Mouse (Mus musculus) mouse trophoblast stem cell (cell line): ENCODE results near the gene Zbp1.

Source experiments
- in situ Hi-C, 2 experiments: fragments of 300-500 bp; cut with MseI, MboI; formaldehyde crosslinking; loops; 2 replicates in 1 of 2; 3 replicates in 1 of 2; pipeline ENCODE4 v1.15.1; 2025

The Zbp1 gene

GRCm38 (mm10) chr2:173247197-173247596 is 28.5 kb upstream of the Zbp1 start:
- in situ Hi-C loops, result no loop called here

- in situ Hi-C loops, result no loop called here
These were observed 28.0 kb upstream of the Zbp1 start for GRCm38 (mm10) chr2:173246688-173247087.

GRCm38 (mm10) chr2:173245258-173245657 is 26.5 kb upstream of the Zbp1 start:
- in situ Hi-C loops, result no loop called here

- in situ Hi-C loops, result no loop called here
These were observed 25.4 kb upstream of the Zbp1 start for GRCm38 (mm10) chr2:173244108-173244507.

- in situ Hi-C loops, result no loop called here
These were observed 24.9 kb upstream of the Zbp1 start for GRCm38 (mm10) chr2:173243616-173244015.

- in situ Hi-C loops, result no loop called here
These were observed 24.2 kb upstream of the Zbp1 start for GRCm38 (mm10) chr2:173242874-173243273.

GRCm38 (mm10) chr2:173240738-173241137 is 22.0 kb upstream of the Zbp1 start:
- in situ Hi-C loops, result no loop called here

GRCm38 (mm10) chr2:173238522-173238921 is 19.8 kb upstream of the Zbp1 start:
- in situ Hi-C loops, result no loop called here

- in situ Hi-C loops, result no loop called here
These were observed 17.0 kb upstream of the Zbp1 start for GRCm38 (mm10) chr2:173235435-173236332.

GRCm38 (mm10) chr2:173232766-173233099 is 14.0 kb upstream of the Zbp1 start:
- in situ Hi-C loops, result no loop called here

GRCm38 (mm10) chr2:173232065-173232765 is 13.5 kb upstream of the Zbp1 start:
- in situ Hi-C loops, result no loop called here

GRCm38 (mm10) chr2:173229578-173230224 is 11.0 kb upstream of the Zbp1 start:
- in situ Hi-C loops, result loop anchor here in 1 of 2 experiments (10.0 kb wide), 1 partner anchor 315 kb away; no protein-coding TSS in a partner anchor

GRCm38 (mm10) chr2:173228567-173228966 is 9.8 kb upstream of the Zbp1 start:
- in situ Hi-C loops, result loop anchor here in 1 of 2 experiments (10.0 kb wide), 1 partner anchor 316 kb away; no protein-coding TSS in a partner anchor

- in situ Hi-C loops, result loop anchor here in 1 of 2 experiments (10.0 kb wide), 1 partner anchor 318 kb away; no protein-coding TSS in a partner anchor
These were observed 8.1 kb upstream of the Zbp1 start for GRCm38 (mm10) chr2:173226792-173227191.

- in situ Hi-C loops, result loop anchor here in 1 of 2 experiments (10.0 kb wide), 1 partner anchor 319 kb away; no protein-coding TSS in a partner anchor
These were observed 7.2 kb upstream of the Zbp1 start for GRCm38 (mm10) chr2:173225906-173226305.

GRCm38 (mm10) chr2:173224832-173225231 is 6.1 kb upstream of the Zbp1 start:
- in situ Hi-C loops, result loop anchor here (10.0 to 25.0 kb wide), 2 partner anchors 212 to 320 kb away; no protein-coding TSS in a partner anchor

- in situ Hi-C loops, result loop anchor here (10.0 to 25.0 kb wide), 2 partner anchors 213 to 321 kb away; no protein-coding TSS in a partner anchor
These were observed 5.4 kb upstream of the Zbp1 start for GRCm38 (mm10) chr2:173224097-173224496.

- in situ Hi-C loops, result loop anchor here (10.0 to 25.0 kb wide), 2 partner anchors 214 to 321 kb away; no protein-coding TSS in a partner anchor
These were observed 4.8 kb upstream of the Zbp1 start for GRCm38 (mm10) chr2:173223496-173223895.

- in situ Hi-C loops, result loop anchor here (10.0 to 25.0 kb wide), 2 partner anchors 217 to 324 kb away; no protein-coding TSS in a partner anchor
These were observed 2.0 kb upstream of the Zbp1 start for GRCm38 (mm10) chr2:173220754-173221153.

GRCm38 (mm10) chr2:173219256-173219954 is 682 bp upstream of the Zbp1 start:
- in situ Hi-C loops, result loop anchor here (25.0 kb wide), 1 partner anchor 218 kb away; no protein-coding TSS in a partner anchor

- in situ Hi-C loops, result loop anchor here (25.0 kb wide), 1 partner anchor 219 kb away; no protein-coding TSS in a partner anchor
These were observed 912 bp downstream of the Zbp1 start for GRCm38 (mm10) chr2:173217763-173218258.
